Mouse (Mus musculus): ENCODE results near the gene Taok3.

The Taok3 gene

GRCm38 (mm10) chr5:117181921-117182320, 62.0 kb downstream of the Taok3 start:
- no peak for DNase-seq (ENCODE audit: low spot score)

- DNase-seq (ENCODE audit: low spot score), result no peak
Observed at GRCm38 (mm10) chr5:117182411-117182810, 62.5 kb downstream of the Taok3 start.

GRCm38 (mm10) chr5:117184832-117185231, 64.9 kb downstream of the Taok3 start:
- DNase-seq (ENCODE audit: low spot score), result peak; percentile 52

GRCm38 (mm10) chr5:117185673-117186072, 65.7 kb downstream of the Taok3 start:
- peak; percentile 61 for DNase-seq (ENCODE audit: low spot score)

GRCm38 (mm10) chr5:117192061-117192460, 72.1 kb downstream of the Taok3 start:
- DNase-seq (ENCODE audit: low spot score), result no peak

GRCm38 (mm10) chr5:117193748-117194147, 73.8 kb downstream of the Taok3 start:
- no peak for DNase-seq (ENCODE audit: low spot score)

GRCm38 (mm10) chr5:117194672-117195071, 74.7 kb downstream of the Taok3 start:
- DNase-seq (ENCODE audit: low spot score), result no peak

- no peak for DNase-seq (ENCODE audit: low spot score)
Observed at GRCm38 (mm10) chr5:117196551-117196950, 76.6 kb downstream of the Taok3 start.

GRCm38 (mm10) chr5:117198390-117198789, 78.5 kb downstream of the Taok3 start:
- no peak for DNase-seq (ENCODE audit: low spot score)

GRCm38 (mm10) chr5:117207286-117207685, 87.4 kb downstream of the Taok3 start:
- no peak for DNase-seq (ENCODE audit: low spot score)

- no peak for DNase-seq (ENCODE audit: low spot score)
Observed at GRCm38 (mm10) chr5:117214016-117214415, 94.1 kb downstream of the Taok3 start.

GRCm38 (mm10) chr5:117231059-117231458, 111.1 kb downstream of the Taok3 start:
- DNase-seq (ENCODE audit: low spot score), result no peak

- no peak for DNase-seq (ENCODE audit: low spot score)
Observed at GRCm38 (mm10) chr5:117236540-117236939, 116.6 kb downstream of the Taok3 start.

GRCm38 (mm10) chr5:117239106-117239505, 119.2 kb downstream of the Taok3 start:
- no peak for DNase-seq (ENCODE audit: low spot score)

- DNase-seq (ENCODE audit: low spot score), result no peak
Observed at GRCm38 (mm10) chr5:117240321-117240731, 120.4 kb downstream of the Taok3 start.

- DNase-seq (ENCODE audit: low spot score), result no peak
Observed at GRCm38 (mm10) chr5:117240761-117241322, 120.9 kb downstream of the Taok3 start.

- DNase-seq (ENCODE audit: low spot score), result no peak
Observed at GRCm38 (mm10) chr5:117241935-117242531, 122.1 kb downstream of the Taok3 start.

- DNase-seq (ENCODE audit: low spot score), result no peak
Observed at GRCm38 (mm10) chr5:117242671-117243478, 122.9 kb downstream of the Taok3 start.

GRCm38 (mm10) chr5:117245170-117245569, 125.2 kb downstream of the Taok3 start:
- DNase-seq (ENCODE audit: low spot score), result no peak

- DNase-seq (ENCODE audit: low spot score), result no peak
Observed at GRCm38 (mm10) chr5:117248351-117248750, 128.4 kb downstream of the Taok3 start.

- no peak for DNase-seq (ENCODE audit: low spot score)
Observed at GRCm38 (mm10) chr5:117250796-117251195, 130.9 kb downstream of the Taok3 start.

- DNase-seq (ENCODE audit: low spot score), result no peak
Observed at GRCm38 (mm10) chr5:117251763-117252162, 131.8 kb downstream of the Taok3 start.

- DNase-seq (ENCODE audit: low spot score), result no peak
Observed at GRCm38 (mm10) chr5:117258276-117258675, 138.3 kb downstream of the Taok3 start.

Measured in testis, postnatal 10 days (tissue).